Mouse (Mus musculus) neutrophil, adult 65 days (primary cell): ENCODE measurements around the gene Aldh6a1. TPM values are rescaled to one million over a fixed set of nuclear protein-coding genes. Genes with fewer than 3 reads are reported as not detected.

ENCODE experiments used
- total RNA-seq: library from RNA; stranded (reverse); gene quantifications from 2 replicates; pipeline ENCODE4 v1.2.4, GENCODE M21; 2023

Aldh6a1 gene
- 2.9 and 3.6 TPM in 2 replicates for total RNA-seq

GRCm38 (mm10) chr12:84450718-84451646, at the start of gene Aldh6a1, which contains the start of gene Lin52:
Gene Aldh6a1 (minus strand): TSS chr12:84451004.
Gene Lin52 (plus strand): TSS chr12:84451422.

GRCm38 (mm10) chr12:84416834-84417604, 33.8 kb downstream of the Aldh6a1 start, which contains the start of gene Rnf113a2:
Gene Rnf113a2 (plus strand): TSS chr12:84417196.

GRCm38 (mm10) chr12:84408819-84409507, 41.8 kb downstream of the Aldh6a1 start, which contains the start of the genes Entpd5 and Bbof1:
Gene Entpd5 (minus strand): TSS chr12:84409029.
Gene Bbof1 (plus strand): TSS chr12:84409071.

Other genes starting within 250 kb of the Aldh6a1 start
- 88.6 and 151 TPM in 2 replicates for gene Elmsan1, start 232.1 kb downstream of the Aldh6a1 start, total RNA-seq
- 11.8 and 12.6 TPM in 2 replicates for gene Ptgr2, start 165.8 kb downstream of the Aldh6a1 start, total RNA-seq
- gene Zfp410, start 134.2 kb downstream of the Aldh6a1 start, total RNA-seq, result 24.6 and 42.9 TPM in 2 replicates
- 14.8 and 17.9 TPM in 2 replicates for gene Coq6, start 89.3 kb downstream of the Aldh6a1 start, total RNA-seq
- gene Fam161b, start 89.2 kb downstream of the Aldh6a1 start, total RNA-seq, result 0.43 and 0.60 TPM in 2 replicates
- 19.9 and 25.9 TPM in 2 replicates for gene Entpd5, start 42.0 kb downstream of the Aldh6a1 start, total RNA-seq
- gene Bbof1, start 41.9 kb downstream of the Aldh6a1 start, total RNA-seq, result 0.52 and 0.88 TPM in 2 replicates
- 34.3 and 36.1 TPM in 2 replicates for gene Rnf113a2, start 33.8 kb downstream of the Aldh6a1 start, total RNA-seq
- gene Lin52, start 418 bp upstream of the Aldh6a1 start, total RNA-seq, result 6.6 and 10.6 TPM in 2 replicates
- gene Vsx2, start 118.8 kb upstream of the Aldh6a1 start, total RNA-seq, result not detected in 2 replicates
- 5.0 and 7.4 TPM in 2 replicates for gene Abcd4, start 166.4 kb upstream of the Aldh6a1 start, total RNA-seq
- not detected in 2 replicates for gene Vrtn, start 190.0 kb upstream of the Aldh6a1 start, total RNA-seq
- not detected in 2 replicates for gene Syndig1l, start 247.8 kb upstream of the Aldh6a1 start, total RNA-seq